Mouse (Mus musculus): ENCODE data around the gene Fxyd3.

DNA sequence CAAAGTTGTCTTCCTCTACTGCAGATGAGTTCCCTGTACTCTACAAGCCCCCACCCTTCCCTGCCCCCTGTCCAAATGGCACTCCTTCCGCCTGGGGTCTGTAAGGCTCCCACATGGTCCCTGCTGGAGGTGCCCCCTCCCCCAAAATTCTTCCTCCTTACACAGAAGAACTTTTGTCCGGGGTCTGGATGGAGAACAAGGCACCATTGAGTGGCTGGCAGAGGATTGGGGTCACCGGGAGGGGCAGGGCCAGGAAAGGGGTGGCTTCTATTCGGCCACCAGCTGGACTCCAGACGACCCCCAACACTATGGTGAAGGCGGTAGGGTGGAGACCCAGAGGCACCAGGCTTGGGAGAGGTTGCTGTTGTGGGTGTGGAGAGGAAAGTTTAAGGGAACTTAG lies 966 bp upstream of the Fxyd3 start:
- TF ChIP-seq CTCF (IDR thresholded peaks at IDR 0.05; ENCODE audit: extremely low read depth, insufficient read length, insufficient replicate concordance, low read depth, low read length) (no peak), POLR2A (IDR thresholded peaks at IDR 0.05; ENCODE audit: low read depth, low read length) (no peak)
